Mouse (Mus musculus): ENCODE measurements around the gene Cpeb4. TPM values are rescaled to one million over a fixed set of nuclear protein-coding genes. Genes with fewer than 3 reads are reported as not detected.

The Cpeb4 gene
- polyA plus RNA-seq, 1 experiment from 2014 or later, result 6.7 TPM

GRCm38 (mm10) chr11:31948462-31949330 is 76.7 kb downstream of the Cpeb4 start:
- DNase-seq (ENCODE audit: low spot score) (no peak), ATAC-seq (replicated peaks; ENCODE audit: low FRiP score, low read depth) (peak; percentile 53)
- no peaks in the 10 kb centered on the region for H3K4me1 ChIP-seq (replicated peaks; ENCODE audit: insufficient read depth, low read length)
- H3K4me2 ChIP-seq (ENCODE audit: low read length), result peak overlapping the region; percentile 66
- WGBS, result 23% methylated on average over 15 of the region's 15 CpGs
- no peaks in the 10 kb centered on the region for H3K9me3 ChIP-seq (replicated peaks; ENCODE audit: low read length)
- no peaks in the 10 kb centered on the region for H3K27me3 ChIP-seq (ENCODE audit: insufficient read depth, low read length)
- no peak overlapping the region for H3K27ac ChIP-seq
- TF ChIP-seq CTCF (IDR thresholded peaks at IDR 0.05; ENCODE audit: low read depth), result no peak
- H3K9ac ChIP-seq (ENCODE audit: low read depth, low read length), result peak overlapping the region; percentile 24; the same call in 1 of the 2 replicates
- no peaks in the 10 kb centered on the region for H3K36me3 ChIP-seq (ENCODE audit: insufficient read depth, low read length)
- peak overlapping the region; percentile 36 for H3K4me3 ChIP-seq (replicated peaks; ENCODE audit: low read depth, low read length)

DNA sequence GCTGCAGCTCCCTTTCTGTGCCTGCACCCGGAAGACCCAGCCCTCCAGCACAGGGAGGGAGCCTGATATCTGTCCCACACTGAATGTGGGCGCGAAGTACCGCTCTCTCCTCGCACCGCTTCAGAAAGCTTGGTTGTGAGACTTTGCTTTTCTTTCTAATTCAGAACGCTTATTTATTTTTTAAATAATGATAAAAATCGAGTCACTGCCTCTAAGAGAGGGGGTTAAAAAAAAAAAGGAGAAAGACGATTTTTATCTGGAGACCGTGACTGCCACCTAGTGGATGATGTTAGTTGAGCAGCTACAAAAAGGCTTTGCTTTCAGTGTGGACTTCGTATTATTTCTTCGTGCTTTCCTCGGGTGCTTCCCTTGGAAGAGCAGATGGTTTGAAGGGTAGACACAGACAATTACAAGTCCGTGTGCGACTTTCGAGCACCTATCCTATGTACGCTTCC is 77.3 kb downstream of the Cpeb4 start:
- ATAC-seq (replicated peaks; ENCODE audit: low FRiP score, low read depth) (peak; percentile 51; the same call in 1 of the 2 replicates), DNase-seq (ENCODE audit: low spot score) (peak; percentile 93)
- Histone ChIP-seq H3K4me3 (replicated peaks; ENCODE audit: low read depth, low read length) (peak overlapping the region; percentile 36), H3K9ac (ENCODE audit: low read depth, low read length) (peak overlapping the region; percentile 24; the same call in 1 of the 2 replicates), H3K4me1 (replicated peaks; ENCODE audit: insufficient read depth, low read length) (no peaks in the 10 kb centered on the region), H3K27me3 (ENCODE audit: insufficient read depth, low read length) (no peaks in the 10 kb centered on the region), H3K9me3 (replicated peaks; ENCODE audit: low read length) (no peaks in the 10 kb centered on the region), H3K27ac (no peak overlapping the region), H3K36me3 (ENCODE audit: insufficient read depth, low read length) (no peaks in the 10 kb centered on the region), H3K4me2 (ENCODE audit: low read length) (peak overlapping the region; percentile 66)
- TF ChIP-seq CTCF (IDR thresholded peaks at IDR 0.05; ENCODE audit: low read depth), result peak; percentile 91
- 2% methylated on average over 17 of the region's 17 CpGs for WGBS

- no peak overlapping the region for H3K4me2 ChIP-seq (ENCODE audit: low read length)
- no peaks in the 10 kb centered on the region for H3K36me3 ChIP-seq (ENCODE audit: insufficient read depth, low read length)
- DNase-seq (ENCODE audit: low spot score), result no peak
- H3K27me3 ChIP-seq (ENCODE audit: insufficient read depth, low read length), result no peaks in the 10 kb centered on the region
- ATAC-seq (replicated peaks; ENCODE audit: low FRiP score, low read depth), result no peak
- no peak for TF ChIP-seq CTCF (IDR thresholded peaks at IDR 0.05; ENCODE audit: low read depth)
- no peak overlapping the region for H3K9ac ChIP-seq (ENCODE audit: low read depth, low read length)
- no peaks in the 10 kb centered on the region for H3K9me3 ChIP-seq (replicated peaks; ENCODE audit: low read length)
- H3K27ac ChIP-seq, result no peak overlapping the region
- no peaks in the 10 kb centered on the region for H3K4me1 ChIP-seq (replicated peaks; ENCODE audit: insufficient read depth, low read length)
- no peak overlapping the region for H3K4me3 ChIP-seq (replicated peaks; ENCODE audit: low read depth, low read length)
These were observed 88.1 kb downstream of the Cpeb4 start for GRCm38 (mm10) chr11:31960071-31960470.

GRCm38 (mm10) chr11:31963993-31964392 is 92.0 kb downstream of the Cpeb4 start:
- DNase-seq (ENCODE audit: low spot score), result no peak

DNA sequence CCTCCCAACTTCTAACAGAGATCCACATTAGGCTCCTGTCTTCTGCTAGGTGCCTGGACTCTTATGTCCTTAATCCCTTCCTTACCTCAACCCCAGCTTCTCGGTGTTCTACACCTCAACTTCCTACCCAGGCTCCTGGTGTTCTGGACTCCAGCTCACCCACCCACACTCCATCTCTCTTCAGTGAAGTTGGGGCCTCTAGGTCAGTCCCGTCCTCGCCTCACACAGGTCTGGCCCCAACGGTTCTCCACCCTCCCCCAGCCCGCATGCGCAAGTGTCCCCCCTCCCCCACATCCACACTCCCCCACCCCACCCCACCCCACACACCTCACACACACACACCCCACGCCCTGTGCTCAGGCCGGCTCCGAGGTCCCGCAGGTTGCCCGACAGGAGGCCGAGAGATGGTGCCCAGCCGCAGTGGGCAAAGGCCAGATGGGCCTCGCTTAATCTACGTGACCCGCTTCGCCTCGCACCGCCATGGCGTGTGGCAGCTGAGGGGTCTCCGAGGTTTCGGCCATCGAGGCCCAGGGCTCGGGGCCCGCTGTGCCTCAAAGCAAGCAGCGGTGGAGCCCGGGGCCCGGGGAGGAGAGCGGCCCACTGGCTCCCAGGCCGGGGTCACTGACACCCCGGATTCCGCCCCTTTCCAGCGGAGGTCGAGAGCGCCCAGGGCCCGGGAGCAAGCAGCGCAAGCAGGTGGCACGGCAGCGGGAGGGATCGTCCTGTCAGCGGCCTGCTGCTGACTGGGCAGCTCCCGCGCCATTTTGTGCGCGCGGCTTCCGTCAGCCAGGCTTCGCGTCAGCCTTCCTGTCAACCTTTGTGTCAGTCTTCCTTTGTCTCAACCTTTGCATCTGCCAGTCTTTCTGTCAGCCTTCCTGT is 93.5 kb downstream of the Cpeb4 start, which contains the start of gene 4930524B15Rik:
Gene 4930524B15Rik, plus strand, starts transcription at position 337 of the 879 bp plus-strand sequence.
- Histone ChIP-seq H3K4me2 (ENCODE audit: low read length) (peak within 1 kb of the TSS; percentile 46), H3K27me3 (ENCODE audit: insufficient read depth, low read length) (no peaks in the 10 kb centered on the region), H3K4me1 (replicated peaks; ENCODE audit: insufficient read depth, low read length) (no peaks in the 10 kb centered on the region), H3K36me3 (ENCODE audit: insufficient read depth, low read length) (no peaks in the 10 kb centered on the region), H3K9ac (ENCODE audit: low read depth, low read length) (0 out of 2 replicates have a peak within 1 kb of the TSS, but pooled peaks have one; percentile 32), H3K9me3 (replicated peaks; ENCODE audit: low read length) (no peaks in the 10 kb centered on the region), H3K4me3 (replicated peaks; ENCODE audit: low read depth, low read length) (peak within 1 kb of the TSS; percentile 6; the same call in 1 of the 2 replicates), H3K27ac (no peak within 1 kb of the TSS)
- ATAC-seq (replicated peaks; ENCODE audit: low FRiP score, low read depth) (0 out of 2 replicates have a peak, but pooled peaks have one; percentile 21), DNase-seq (ENCODE audit: low spot score) (no peak)
- TF ChIP-seq CTCF (IDR thresholded peaks at IDR 0.05; ENCODE audit: low read depth), result no peak
- 45% methylated on average over 49 of the region's 49 CpGs for WGBS

More at GRCm38 (mm10) chr11:31963993-31964392, 92.0 kb downstream of the Cpeb4 start:
- H3K4me3 ChIP-seq (replicated peaks; ENCODE audit: low read depth, low read length), result no peak overlapping the region
- H3K9ac ChIP-seq (ENCODE audit: low read depth, low read length), result no peak overlapping the region
- no peaks in the 10 kb centered on the region for H3K27me3 ChIP-seq (ENCODE audit: insufficient read depth, low read length)
- 93% methylated on average over 1 of the region's 1 CpGs for WGBS
- H3K27ac ChIP-seq, result no peak overlapping the region
- no peak overlapping the region for H3K4me2 ChIP-seq (ENCODE audit: low read length)
- no peak for TF ChIP-seq CTCF (IDR thresholded peaks at IDR 0.05; ENCODE audit: low read depth)
- no peaks in the 10 kb centered on the region for H3K36me3 ChIP-seq (ENCODE audit: insufficient read depth, low read length)
- no peaks in the 10 kb centered on the region for H3K9me3 ChIP-seq (replicated peaks; ENCODE audit: low read length)
- H3K4me1 ChIP-seq (replicated peaks; ENCODE audit: insufficient read depth, low read length), result no peaks in the 10 kb centered on the region
- ATAC-seq (replicated peaks; ENCODE audit: low FRiP score, low read depth), result no peak

DNA sequence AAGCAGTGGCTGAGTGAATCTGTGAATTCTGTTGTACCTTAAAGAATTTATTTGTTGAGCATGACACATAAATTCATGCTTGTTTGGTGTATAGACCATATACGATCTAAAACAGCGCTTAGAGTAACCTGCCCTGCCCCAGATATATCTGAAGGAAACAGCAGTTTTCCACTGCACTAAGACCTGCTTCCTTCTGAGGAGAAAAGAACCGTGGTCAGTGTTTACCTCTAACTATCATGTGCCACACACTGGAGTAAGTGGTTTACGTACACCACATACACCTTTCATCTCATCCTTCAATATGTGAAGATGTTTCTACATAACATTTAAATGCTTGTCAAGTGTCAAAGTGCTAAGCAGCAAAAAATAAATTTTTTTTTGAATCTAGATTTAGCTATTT is 102.1 kb downstream of the Cpeb4 start:
- no peaks in the 10 kb centered on the region for H3K4me1 ChIP-seq (replicated peaks; ENCODE audit: insufficient read depth, low read length)
- ATAC-seq (replicated peaks; ENCODE audit: low FRiP score, low read depth) (no peak), DNase-seq (ENCODE audit: low spot score) (no peak)
- H3K9ac ChIP-seq (ENCODE audit: low read depth, low read length), result no peak overlapping the region
- no peak overlapping the region for H3K4me3 ChIP-seq (replicated peaks; ENCODE audit: low read depth, low read length)
- WGBS, result 71% methylated on average over 4 of the region's 4 CpGs
- H3K27me3 ChIP-seq (ENCODE audit: insufficient read depth, low read length), result no peaks in the 10 kb centered on the region
- TF ChIP-seq CTCF (IDR thresholded peaks at IDR 0.05; ENCODE audit: low read depth), result no peak
- H3K4me2 ChIP-seq (ENCODE audit: low read length), result no peak overlapping the region
- no peaks in the 10 kb centered on the region for H3K36me3 ChIP-seq (ENCODE audit: insufficient read depth, low read length)
- no peaks in the 10 kb centered on the region for H3K9me3 ChIP-seq (replicated peaks; ENCODE audit: low read length)
- H3K27ac ChIP-seq, result no peak overlapping the region

Data from kidney, postnatal 0 days (tissue).